In the genomic region with DNA sequence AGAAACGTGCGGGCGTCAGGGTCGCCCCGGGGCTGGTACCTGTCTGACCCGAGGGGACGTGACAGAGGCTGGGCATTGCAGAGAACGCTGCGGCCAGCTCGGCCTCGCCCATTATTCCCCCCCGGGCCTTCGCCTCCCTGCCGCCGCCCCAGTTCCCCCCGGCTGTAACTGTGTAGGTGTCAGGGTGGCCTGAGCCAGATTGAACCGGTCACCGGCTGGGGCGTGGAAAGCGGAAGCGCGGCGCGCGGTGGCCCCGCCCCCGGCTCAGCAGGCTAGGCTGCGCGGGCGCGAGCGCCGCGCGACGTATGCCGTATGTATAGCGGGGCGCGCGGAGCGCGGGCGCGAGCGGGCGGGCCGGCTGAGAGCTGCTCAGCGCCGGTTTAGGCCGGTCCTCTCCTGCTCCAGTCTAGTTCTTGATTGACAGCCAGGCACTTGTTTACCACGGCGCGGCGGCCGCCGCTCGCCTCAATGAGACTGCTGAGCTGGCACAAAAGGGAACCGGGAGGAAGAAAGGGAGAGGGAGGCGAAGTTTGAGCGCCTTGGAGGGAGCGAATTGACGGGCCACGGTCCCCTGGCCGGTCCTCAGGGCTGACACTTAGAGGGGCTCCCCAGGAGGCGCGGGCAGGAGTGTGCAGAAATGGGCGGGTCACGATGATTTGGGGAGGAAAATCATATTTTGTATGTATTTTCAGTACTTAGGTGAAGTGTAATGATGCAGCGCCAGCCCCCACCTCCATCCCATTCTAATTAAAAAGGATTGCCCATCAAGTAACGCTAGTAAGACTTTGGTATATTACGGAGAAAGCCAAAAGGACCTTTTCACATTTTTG, we compare ENCODE assay signal across 8 mouse cellular contexts. TPM values are rescaled to one million over a fixed set of nuclear protein-coding genes. Genes with fewer than 3 reads are reported as not detected.
A peak's percentile ranks its signal among the peaks of the same experiment; 100 is the strongest.
DNase-seq lines count a peak whose midpoint lies in the region; ATAC-seq and TF ChIP-seq lines count a peak whose summit lies in the region.

No protein-coding gene starts in this region.

- H3K27ac ChIP-seq in forebrain, embryonic 13.5 days, result peak overlapping the region; percentile 100
- peak overlapping the region; percentile 100 for H3K27ac ChIP-seq in liver, embryonic 16.5 days (ENCODE audit: low read length)
- peak overlapping the region; percentile 100 for H3K27ac ChIP-seq in neural tube, embryonic 12.5 days
- H3K27ac ChIP-seq in stomach, postnatal 0 days (replicated peaks), result peak overlapping the region; percentile 100

- H3K27me3 ChIP-seq in forebrain, embryonic 13.5 days, result no peaks in the 10 kb centered on the region
- no peaks in the 10 kb centered on the region for H3K27me3 ChIP-seq in liver, embryonic 16.5 days (ENCODE audit: control insufficient read depth, insufficient read depth, low read depth, low read length)
- H3K27me3 ChIP-seq in neural tube, embryonic 12.5 days (replicated peaks), result no peaks in the 10 kb centered on the region
- H3K27me3 ChIP-seq in stomach, postnatal 0 days (ENCODE audit: control insufficient read depth, insufficient read depth, low read length), result no peaks in the 10 kb centered on the region

- H3K9me3 ChIP-seq in forebrain, embryonic 13.5 days (replicated peaks), result no peaks in the 10 kb centered on the region
- H3K9me3 ChIP-seq in liver, embryonic 16.5 days (replicated peaks; ENCODE audit: control insufficient read depth, low read length), result no peaks in the 10 kb centered on the region
- no peaks in the 10 kb centered on the region for H3K9me3 ChIP-seq in neural tube, embryonic 12.5 days
- no peaks in the 10 kb centered on the region for H3K9me3 ChIP-seq in stomach, postnatal 0 days (ENCODE audit: control insufficient read depth, low read length)

- peak; percentile 54 for TF ChIP-seq EP300 in stomach, postnatal 0 days (optimal IDR thresholded peaks at IDR 0.05)

- peak; percentile 63 for ATAC-seq in cerebellum, adult (ENCODE audit: insufficient number of reproducible peaks, low FRiP score, low TSS enrichment)
- peak; percentile 93 for ATAC-seq in forebrain, embryonic 13.5 days
- ATAC-seq in liver, embryonic 16.5 days (ENCODE audit: low read depth), result peak; percentile 84
- ATAC-seq in neural tube, embryonic 12.5 days (ENCODE audit: low FRiP score, low read depth), result peak; percentile 93
- ATAC-seq in stomach, postnatal 0 days (ENCODE audit: low FRiP score, low TSS enrichment), result peak; percentile 93

- intact Hi-C loops in heart, postnatal 10 days (cut with DNase I), result loop anchor here (5.0 kb wide), 1 partner anchor 896 kb away; a partner anchor contains a TSS

- peak overlapping the region; percentile 60 for H3K4me2 ChIP-seq in forebrain, embryonic 13.5 days
- H3K4me2 ChIP-seq in liver, embryonic 16.5 days (ENCODE audit: low read depth, low read length), result peak overlapping the region; percentile 75
- peak overlapping the region; percentile 59 for H3K4me2 ChIP-seq in neural tube, embryonic 12.5 days (replicated peaks)
- H3K4me2 ChIP-seq in stomach, postnatal 0 days (replicated peaks; ENCODE audit: low read depth), result peak overlapping the region; percentile 65

- H3K4me1 ChIP-seq in forebrain, embryonic 13.5 days, result peaks cover 19% of the 10 kb centered on the region
- H3K4me1 ChIP-seq in liver, embryonic 16.5 days (ENCODE audit: control insufficient read depth, low read depth, low read length), result peaks cover 5% of the 10 kb centered on the region
- 0 out of 2 replicates have a peak, but pooled peaks cover 3% of the 10 kb centered on the region for H3K4me1 ChIP-seq in neural tube, embryonic 12.5 days
- no peaks in the 10 kb centered on the region for H3K4me1 ChIP-seq in stomach, postnatal 0 days (replicated peaks; ENCODE audit: control insufficient read depth, insufficient read depth)

- H3K36me3 ChIP-seq in forebrain, embryonic 13.5 days (ENCODE audit: poor library complexity, severe bottlenecking), result peaks cover 25% of the 10 kb centered on the region
- H3K36me3 ChIP-seq in liver, embryonic 16.5 days (ENCODE audit: control insufficient read depth, insufficient read depth), result peaks cover 23% of the 10 kb centered on the region
- H3K36me3 ChIP-seq in neural tube, embryonic 12.5 days, result peaks cover 19% of the 10 kb centered on the region
- peaks cover 13% of the 10 kb centered on the region for H3K36me3 ChIP-seq in stomach, postnatal 0 days (ENCODE audit: control insufficient read depth, insufficient read depth, low read length)

- 0 out of 2 replicates have a peak, but pooled peaks have one; percentile 15 for TF ChIP-seq CTCF in stomach, postnatal 0 days (IDR thresholded peaks at IDR 0.05; ENCODE audit: low read depth)

- H3K4me3 ChIP-seq in forebrain, embryonic 13.5 days, result peak overlapping the region; percentile 89
- peak overlapping the region; percentile 95 for H3K4me3 ChIP-seq in liver, embryonic 16.5 days (ENCODE audit: low read depth, low read length)
- H3K4me3 ChIP-seq in neural tube, embryonic 12.5 days, result peak overlapping the region; percentile 68
- H3K4me3 ChIP-seq in stomach, postnatal 0 days (ENCODE audit: low read depth, low read length), result peak overlapping the region; percentile 84

- WGBS in forebrain, embryonic 13.5 days, result under 1% methylated on average over 72 of the region's 72 CpGs
- WGBS in liver, embryonic 16.5 days (ENCODE audit: insufficient replicate concordance), result under 1% methylated on average over 72 of the region's 72 CpGs
- under 1% methylated on average over 72 of the region's 72 CpGs for WGBS in neural tube, embryonic 12.5 days
- WGBS in stomach, postnatal 0 days, result under 1% methylated on average over 67 of the region's 72 CpGs

- H3K9ac ChIP-seq in forebrain, embryonic 13.5 days, result peak overlapping the region; percentile 100
- peak overlapping the region; percentile 100 for H3K9ac ChIP-seq in liver, embryonic 16.5 days (ENCODE audit: low read depth, low read length)
- peak overlapping the region; percentile 98 for H3K9ac ChIP-seq in neural tube, embryonic 12.5 days
- H3K9ac ChIP-seq in stomach, postnatal 0 days (ENCODE audit: low read length), result peak overlapping the region; percentile 98

- DNase-seq in ES-CJ7 (ENCODE audit: low read depth, low spot score), result peak; percentile 96
- DNase-seq in heart, postnatal 10 days, result peak; percentile 94 to 95
- peak; percentile 96 to 98 for DNase-seq in kidney, postnatal 4 days
- peak; percentile 98 for DNase-seq in stomach, postnatal 0 days (ENCODE audit: low spot score)

RNA-seq across cellular contexts. Expression of a gene that starts 2.9 kb away (rescaled TPM):
- 55.7 and 58.3 TPM in 2 replicates for polyA plus RNA-seq in forebrain, embryonic 13.5 days (2015; fragmentation: Nextera tagmentation; extraction: Ambion mirVana)
- total RNA-seq in heart, postnatal 10 days (2021), result 10 to 100 TPM; 44.7 to 51.3 TPM
- polyA plus RNA-seq in liver, embryonic 16.5 days (2015; fragmentation: Nextera tagmentation; extraction: Ambion mirVana), result 17.4 and 19.2 TPM in 2 replicates
- 55.0 and 59.4 TPM in 2 replicates for polyA plus RNA-seq in neural tube, embryonic 12.5 days (2016; fragmentation: Nextera tagmentation; extraction: Ambion mirVana)
- polyA plus RNA-seq in stomach, postnatal 0 days (2015; fragmentation: Nextera tagmentation; extraction: Ambion mirVana), result 22.1 and 23.4 TPM in 2 replicates

Comparison
In these comparisons a context has a peak if more than half of its experiments do, and no peak if none do; other contexts are left out.
1. Peak in every context shown above with its lines: DNase-seq, ATAC-seq, H3K4me3 ChIP-seq and H3K27ac ChIP-seq.